Mouse (Mus musculus): ENCODE results near the gene Atxn2l.

The Atxn2l gene

DNA sequence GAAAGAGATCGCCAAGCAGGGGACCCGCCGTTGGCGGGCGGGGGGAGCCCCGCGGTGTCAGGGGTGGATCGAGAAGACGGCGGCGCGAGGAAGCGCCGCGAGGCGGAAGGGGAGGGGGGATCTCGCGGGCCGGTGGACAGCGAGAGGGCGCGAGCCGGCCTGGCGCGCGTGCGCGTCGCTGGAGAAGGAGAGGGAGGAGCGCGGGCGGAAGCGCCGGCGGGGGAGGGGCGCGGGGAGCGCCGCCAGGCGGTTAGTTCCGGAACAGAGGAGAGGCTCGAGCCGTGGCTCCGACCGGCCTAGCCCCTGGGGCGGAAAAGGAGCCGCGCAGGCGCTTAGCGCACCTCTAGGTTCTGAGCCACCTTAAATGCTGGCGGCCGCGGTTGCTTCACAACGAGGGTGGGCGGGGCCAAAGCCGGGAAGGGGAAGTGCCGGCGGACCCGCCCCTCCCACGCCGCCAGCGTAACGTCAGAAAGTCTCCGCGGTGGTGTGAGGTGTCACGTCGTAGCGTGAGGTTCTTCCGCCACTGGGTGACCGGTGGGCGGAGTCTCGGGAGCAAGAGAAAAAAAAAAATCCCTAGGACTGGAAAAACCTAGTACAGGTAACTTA, at the start of gene Atxn2l:
Gene Atxn2l, minus strand, starts transcription at position 165 of the 606 bp plus-strand sequence.
- peak; percentile 98 for DNase-seq (ENCODE audit: low spot score in 2 of 2)

DNA sequence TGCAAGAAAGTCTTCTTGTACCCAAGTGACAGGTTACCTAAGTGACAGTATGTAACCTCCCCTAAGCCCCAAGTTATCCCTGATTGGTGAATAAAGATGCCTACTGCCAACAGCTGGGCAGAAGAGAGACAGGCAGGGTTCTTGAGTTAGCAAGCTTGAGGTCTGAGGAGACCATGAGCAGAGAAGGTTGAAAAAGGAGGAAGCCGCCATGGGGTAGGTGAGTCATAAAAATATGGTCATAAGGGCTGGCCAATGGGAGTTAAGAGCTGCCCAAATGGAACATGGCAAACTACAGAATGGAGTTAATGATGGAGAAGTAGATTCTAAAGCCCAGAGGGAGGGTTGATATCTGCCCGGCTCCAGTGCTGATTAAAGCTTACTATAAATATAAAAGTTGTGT, 42.4 kb upstream of the Atxn2l start:
- DNase-seq (ENCODE audit: low spot score in 2 of 2), result no peak

DNA sequence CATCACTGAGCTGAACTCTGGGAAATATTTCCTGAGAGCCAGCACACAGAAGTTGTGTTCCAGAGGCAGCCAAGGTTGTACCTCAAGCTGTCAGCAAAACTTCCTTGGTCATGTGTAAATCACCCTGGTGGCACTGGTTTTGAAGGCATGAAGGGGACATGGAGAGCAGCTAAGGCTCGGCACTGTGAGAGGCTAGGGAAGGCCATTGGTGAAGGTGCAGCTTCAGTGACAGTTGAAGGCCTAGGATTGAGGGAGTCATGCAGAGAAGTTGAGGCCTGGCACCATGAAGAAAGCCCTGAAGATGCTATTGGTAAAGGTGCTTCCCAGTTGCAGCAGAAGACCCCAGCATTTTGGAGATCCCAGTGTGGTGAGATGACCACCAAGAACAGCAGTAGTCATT, 38.4 kb upstream of the Atxn2l start:
- no peak for DNase-seq (ENCODE audit: low spot score in 2 of 2)

DNA sequence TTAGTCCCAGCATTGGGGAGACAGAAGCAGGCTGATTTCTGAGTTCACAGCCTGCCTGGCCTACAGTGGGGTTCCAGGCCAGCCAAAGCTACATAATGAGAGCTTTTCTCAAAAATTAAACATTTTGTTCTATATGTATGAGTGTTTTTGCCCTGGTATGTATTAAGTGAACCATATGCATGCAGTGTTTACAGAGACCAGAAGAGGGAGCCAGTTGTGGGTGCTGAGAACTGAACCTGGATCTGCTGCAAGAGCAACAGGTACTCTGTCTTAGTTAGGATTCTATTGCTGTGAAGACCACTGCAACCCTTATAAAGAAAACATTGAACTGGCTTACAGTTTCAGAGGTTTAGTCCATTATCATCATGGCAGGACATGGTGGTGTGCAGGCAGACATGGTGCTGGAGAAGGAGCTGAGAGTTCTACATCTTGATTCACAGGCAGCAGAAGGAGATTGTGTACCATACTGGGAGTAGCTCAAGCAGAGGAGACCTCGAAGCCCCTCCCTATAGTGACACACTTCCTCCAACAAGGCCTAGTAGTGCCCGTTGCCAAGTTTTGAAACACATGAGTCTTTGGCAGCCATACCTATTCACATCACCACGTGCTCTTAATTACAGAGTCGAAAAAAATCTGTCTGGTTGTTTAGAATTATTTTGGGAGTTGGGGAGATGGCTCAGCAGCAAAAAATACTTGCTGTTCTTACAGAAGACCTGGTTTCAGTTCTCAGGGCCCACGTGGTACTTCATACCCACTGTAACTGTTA, 34.8 kb upstream of the Atxn2l start:
- no peak for DNase-seq (ENCODE audit: low spot score in 2 of 2)

DNA sequence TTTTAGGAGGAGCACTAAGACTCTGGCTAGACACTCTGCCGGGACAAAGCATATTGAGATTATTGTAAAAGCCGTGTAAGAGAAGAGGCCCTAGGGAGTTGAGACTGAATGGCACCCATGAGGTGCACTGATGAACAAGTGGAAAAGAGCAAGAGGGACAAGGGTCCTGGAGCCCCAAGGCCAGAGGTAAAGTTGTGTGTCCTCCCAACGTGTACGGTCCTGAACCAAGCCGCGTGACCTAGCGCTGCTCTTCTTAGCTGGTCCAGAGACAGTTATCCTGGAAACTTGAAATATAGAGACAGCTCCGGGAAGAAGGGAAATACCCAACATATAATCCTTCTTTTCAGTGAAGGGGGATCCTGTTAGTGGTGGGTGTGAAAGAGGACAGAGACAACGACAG, 33.2 kb upstream of the Atxn2l start:
- DNase-seq (ENCODE audit: low spot score in 2 of 2), result no peak

DNA sequence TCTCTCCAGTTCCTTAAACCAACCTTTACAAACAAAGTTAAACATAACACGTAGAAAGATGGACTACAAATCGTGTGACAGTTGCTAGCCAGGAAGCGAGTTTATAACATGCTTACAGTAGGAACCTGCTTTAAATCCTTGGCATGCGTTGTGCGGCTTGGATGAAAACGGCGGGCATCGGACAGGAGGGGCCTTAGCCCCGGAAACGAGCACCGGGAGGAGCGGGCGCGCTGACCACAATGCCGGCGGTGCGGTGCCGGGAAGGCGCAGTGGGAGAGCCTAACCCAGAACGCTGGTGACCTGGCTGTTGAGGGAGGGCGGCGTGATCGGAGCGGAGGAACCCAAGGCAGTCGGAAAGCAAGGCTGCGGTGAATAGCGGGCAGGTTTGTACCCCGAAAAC, 32.5 kb upstream of the Atxn2l start:
- no peak for DNase-seq (ENCODE audit: low spot score in 2 of 2)

DNA sequence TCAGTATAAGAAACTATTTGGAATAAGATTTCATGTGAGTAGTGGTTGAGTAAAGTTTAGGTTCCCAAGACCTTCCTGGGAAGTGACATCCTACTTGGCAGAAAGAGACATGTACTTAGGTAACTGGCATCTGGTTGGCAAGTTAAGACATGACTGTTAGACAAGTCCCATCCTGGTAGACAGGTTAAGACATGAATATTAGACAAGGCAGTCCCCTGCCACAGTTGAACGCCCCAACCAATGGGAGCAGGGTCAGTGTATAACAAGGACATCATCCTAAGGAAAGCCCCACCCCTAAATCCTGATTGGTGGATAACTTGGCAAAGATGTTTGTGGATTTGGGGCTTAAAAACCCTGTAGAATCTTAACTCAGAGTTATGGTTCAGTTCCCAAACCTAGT, 30.2 kb upstream of the Atxn2l start:
- DNase-seq (ENCODE audit: low spot score in 2 of 2), result no peak

DNA sequence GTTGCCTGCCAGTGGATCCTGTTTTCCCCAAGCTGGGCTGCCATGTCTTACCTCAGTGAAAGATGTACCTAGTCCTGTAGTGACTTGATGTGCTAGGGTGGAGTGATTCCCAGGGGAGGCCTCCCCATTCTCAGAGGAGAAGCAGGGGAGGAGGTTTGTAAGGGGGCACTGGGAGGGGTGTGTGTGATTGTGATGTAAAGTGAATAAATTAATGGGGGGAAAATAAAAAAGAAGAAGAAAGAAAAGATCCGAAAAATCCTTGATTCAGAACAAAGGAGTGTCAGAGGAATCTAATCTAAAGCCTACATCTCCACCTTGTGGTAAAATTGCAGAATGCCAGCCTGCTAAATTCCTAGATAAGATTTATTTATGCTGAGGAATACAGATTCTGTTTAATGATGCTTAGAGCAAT, 24.9 kb upstream of the Atxn2l start:
- DNase-seq (ENCODE audit: low spot score in 2 of 2), result no peak

DNA sequence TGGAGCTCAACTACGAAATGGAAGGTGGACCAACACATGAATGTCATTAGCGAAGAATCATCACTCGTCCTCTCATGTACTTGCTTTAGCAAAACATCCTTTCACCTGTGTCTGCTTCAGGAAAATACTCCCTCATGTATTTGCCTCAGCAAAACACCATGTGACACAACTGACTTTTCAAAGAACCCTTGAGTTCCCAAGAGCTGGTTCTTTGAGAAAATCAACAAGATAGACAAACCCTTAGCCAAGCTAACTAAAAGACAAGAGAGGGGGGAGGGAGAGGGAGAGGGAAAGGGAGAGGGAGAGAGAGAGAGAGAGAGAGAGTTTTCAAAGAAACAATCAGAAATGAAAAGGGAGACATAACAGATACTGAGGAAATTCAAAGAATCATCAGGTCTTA, 20.1 kb upstream of the Atxn2l start:
- no peak for DNase-seq (ENCODE audit: low spot score in 2 of 2)

DNA sequence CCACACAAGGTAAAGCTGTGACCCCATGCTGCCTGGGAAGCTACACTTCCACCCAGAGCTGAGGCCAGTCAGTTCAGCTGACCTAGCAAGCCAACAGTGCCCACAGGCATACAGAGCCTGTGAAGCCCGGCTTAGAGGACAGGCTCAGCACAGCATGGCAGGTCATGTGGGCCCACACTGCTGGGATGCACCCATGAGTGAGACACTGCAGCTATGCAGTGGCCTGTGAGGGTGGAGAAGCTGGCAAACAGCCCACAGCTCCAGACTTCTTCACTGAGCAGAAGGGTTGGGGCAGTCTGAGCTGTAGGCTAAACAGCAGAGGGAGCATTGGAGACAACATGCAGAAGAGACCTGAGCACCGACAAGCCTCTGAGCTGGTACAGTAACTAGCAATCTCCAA, 16.3 kb upstream of the Atxn2l start:
- DNase-seq (ENCODE audit: low spot score in 2 of 2), result no peak

DNA sequence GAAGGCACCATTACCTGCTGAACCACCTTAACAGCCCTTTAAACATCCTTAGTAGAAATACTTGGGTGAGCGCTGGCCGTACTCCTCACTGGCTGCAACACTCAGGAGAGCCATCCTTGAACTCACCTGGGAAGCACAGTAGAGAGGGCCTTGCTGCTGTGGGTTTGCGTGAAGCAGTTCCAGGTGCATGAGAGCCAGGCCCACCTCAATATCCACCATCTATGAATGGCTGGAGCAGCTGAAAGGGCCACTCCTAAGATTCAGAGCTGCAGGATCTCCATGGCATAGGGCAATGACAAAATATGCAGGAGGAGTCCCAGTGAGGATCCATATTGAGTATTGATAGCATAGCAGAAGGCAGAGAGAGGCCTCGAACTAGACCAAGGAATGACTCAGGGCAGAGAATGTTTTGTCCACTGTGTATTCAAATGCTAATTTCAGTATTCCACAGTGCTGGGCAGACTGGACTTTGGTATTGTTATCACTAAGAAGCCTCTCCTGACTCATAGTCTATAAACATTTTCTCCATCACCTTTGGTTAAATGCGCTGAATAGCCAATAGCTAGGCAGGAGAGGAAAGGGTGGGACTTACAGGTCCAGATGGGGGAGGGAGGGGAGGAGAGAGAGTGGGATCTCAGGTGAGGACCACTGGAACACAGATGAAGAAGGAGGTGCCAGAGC, 15.2 kb upstream of the Atxn2l start:
- DNase-seq (ENCODE audit: low spot score in 2 of 2), result no peak

DNA sequence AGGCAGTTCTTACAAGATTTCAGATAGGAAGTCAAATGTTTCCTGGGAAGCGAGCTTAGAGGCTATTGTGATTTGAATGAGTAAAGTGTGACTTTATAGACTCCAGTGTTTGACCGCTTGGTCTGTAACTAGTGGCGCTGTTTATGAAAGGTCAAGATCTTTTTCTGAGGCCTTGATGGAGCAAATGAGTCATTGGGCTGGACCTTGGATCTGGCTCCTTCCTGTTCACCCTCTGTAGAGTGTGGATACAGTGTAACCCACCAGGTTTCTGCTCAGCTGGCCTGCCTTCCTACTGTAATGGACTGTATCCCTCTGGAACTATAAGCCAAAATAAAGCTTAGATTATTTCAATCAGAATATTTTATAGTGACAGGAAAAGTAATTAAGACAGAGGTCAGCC, 8.1 kb upstream of the Atxn2l start:
- DNase-seq (ENCODE audit: low spot score in 2 of 2), result no peak

DNA sequence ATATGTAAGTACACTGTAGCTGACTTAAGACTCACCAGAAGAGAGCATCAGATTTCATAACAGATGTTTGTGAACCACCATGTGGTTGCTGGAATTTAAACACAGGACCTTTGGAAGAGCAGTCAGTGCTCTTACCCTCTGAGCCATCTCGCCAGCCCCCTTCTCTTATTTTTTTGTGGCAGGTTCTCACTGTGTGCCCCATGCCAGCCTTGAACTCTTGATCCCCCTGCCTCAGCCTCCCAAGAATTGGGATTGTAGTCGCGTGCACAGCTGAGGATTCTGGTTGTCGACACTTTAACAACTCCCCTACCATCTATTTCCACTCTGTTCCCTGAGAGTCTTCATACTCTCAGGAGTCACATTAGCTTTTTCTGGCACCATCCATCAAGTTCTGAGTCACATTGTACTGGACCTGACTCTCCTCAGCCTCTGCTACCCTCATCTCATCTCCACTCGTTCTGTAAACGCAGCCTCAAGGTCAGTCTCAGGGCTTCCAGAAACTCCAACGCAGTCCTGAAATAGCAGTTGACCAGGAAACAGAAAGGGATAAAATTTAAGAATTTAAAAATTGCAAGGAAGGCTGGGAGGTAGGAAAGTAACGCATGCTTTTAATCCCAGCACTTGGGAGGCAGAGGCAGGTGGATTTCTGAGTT, 4.0 kb upstream of the Atxn2l start:
- no peak for DNase-seq (ENCODE audit: low spot score in 2 of 2)

DNA sequence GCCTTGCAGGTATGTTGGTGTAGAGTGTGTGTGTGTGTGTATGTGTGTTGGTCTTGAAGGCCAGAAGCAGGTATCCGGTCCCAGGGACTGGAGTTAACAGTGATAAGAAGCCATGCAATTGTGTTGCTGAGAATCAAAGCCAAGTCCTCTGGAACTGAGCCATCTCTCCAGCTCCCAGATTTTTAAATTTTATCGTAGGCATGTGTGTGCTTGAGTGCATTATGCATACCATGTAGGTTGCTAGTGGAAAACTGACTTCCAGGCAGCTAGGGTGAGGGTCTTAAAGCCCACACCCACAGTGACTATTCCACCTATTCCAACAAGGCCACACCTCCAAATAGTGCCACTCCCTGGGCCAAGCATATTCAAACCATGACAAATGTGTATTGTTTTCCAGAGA, 1.7 kb upstream of the Atxn2l start:
- no peak for DNase-seq (ENCODE audit: low spot score in 2 of 2)

DNA sequence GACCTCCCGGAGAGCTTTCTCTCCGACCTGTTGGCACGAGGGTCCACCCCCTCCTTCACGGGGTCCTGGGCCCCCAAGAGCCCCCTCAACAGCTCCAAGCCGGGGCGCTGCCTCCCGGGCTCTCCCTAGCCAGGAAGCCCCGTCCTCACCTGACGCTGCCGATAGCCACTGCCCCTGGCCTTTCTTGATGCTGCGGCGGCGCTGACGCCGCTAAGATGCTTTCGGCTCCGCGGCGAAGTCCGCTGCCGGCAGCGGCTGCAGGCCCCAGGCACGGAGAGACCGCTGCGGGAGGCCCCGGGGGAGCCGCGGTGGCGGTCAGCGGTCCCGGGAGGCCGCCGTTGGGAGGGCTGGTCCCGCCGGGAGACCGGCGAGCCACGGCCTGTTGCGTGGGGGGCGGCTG, 486 bp downstream of the Atxn2l start:
- no peak for DNase-seq (ENCODE audit: low spot score in 2 of 2)

DNA sequence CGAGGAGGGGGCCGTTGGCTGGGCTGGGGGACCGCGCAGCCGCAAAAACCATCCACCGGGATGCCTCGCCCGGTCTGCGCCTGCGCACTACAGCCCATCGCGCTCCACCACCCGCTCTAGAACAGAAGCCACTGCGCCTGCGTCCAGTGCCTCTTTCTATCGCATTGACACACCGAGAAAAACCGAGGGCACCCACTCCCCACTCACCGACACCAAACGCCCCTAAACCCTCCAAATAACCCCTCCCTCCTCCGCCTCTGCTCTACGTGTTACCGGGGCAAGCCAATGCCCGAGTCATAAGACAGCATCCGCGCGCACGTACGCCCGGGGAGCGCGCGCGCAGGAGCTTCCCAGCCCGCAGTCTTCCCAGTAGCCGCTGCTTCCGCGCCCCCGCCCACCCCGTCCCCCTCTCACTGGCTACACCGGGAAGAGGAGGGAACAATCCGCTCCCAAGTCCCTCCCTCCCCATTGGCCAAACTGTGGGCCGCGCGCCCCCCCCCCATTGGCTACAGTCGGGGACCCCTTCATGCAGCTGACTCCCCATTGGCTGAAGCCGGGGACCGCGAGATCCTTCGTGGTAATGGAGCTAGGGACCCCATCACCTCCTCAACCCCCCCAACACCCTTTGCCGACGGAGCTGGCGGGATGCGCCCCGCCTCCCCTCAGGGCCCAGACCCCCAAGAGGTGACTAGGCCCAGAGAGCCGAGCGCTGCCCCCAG, 1.1 kb downstream of the Atxn2l start:
- DNase-seq (ENCODE audit: low spot score in 2 of 2), result peak; percentile 90 to 93

DNA sequence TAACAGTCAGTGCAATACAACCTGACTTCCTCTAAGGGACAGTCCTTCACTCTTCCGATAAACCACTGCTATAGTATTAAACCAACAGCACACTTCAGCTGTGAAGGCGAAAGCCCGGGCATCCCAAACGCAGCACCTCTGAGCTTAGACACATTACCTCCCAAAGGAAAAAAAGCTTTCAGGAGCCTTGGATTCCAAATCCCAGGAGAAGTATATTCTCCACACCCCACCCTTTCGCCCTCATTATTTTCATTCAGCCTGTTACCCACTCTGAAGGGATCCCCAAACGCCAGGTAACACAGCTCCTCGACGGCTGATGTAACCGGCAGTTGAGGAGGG, 1.6 kb downstream of the Atxn2l start:
- no peak for DNase-seq (ENCODE audit: low spot score in 2 of 2)

DNA sequence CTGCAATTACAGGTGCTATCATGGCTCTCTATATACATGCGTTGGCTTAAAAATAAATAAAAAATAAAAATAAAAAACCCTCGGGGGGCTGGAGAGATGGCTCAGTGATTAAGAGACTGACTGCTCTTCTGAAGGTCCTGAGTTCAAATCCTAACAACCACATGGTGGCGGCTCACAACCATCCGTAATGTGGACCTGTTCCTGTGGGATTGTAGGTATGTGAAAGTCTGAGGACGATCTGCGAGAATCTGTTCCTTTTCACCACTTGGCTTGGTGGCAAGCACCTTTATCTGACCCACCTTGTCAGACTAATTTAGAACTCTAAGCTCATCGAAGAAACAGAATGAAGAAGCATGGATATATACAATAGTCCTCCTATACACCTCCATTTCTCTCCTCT, 3.8 kb downstream of the Atxn2l start:
- no peak for DNase-seq (ENCODE audit: low spot score in 2 of 2)

DNA sequence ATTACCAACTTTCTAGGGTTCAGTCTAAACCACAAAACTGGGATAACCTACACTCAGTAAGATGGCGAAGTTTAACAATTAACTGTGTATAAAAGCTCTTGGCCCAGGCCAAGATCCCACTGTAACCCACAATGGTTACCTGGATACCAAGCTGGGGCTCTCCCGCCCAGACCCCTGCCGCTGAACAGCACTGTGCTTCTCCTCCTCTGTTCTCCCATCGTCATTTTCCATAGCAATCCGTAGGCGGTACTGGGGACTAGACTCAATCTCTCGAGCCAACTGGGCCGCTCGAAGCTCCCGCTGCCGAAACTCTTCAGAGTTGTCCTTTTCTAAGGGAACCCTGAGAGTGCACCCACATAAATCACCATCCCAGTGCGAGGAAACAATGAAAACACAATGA, 5.3 kb downstream of the Atxn2l start:
- no peak for DNase-seq (ENCODE audit: low spot score in 2 of 2)

DNA sequence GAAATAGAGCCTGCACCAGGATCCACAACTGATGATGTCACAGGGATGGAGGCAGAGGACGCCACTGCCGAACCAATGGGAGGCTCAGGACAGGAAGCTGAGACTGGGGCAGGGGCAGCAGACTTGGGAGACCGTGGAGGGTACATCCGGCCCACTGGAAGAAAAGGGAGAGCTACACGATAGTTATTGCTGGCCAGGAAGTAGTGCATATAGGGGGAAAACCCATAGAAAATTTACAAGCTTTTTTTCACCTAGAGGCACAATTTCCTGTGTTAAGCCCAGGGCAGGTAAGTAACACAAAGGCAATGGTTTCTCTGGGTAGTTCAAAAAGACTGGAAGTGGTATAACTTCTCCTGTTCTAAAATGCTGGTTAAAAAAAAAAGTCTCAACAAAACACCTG, 6.8 kb downstream of the Atxn2l start:
- no peak for DNase-seq (ENCODE audit: low spot score in 2 of 2)

DNA sequence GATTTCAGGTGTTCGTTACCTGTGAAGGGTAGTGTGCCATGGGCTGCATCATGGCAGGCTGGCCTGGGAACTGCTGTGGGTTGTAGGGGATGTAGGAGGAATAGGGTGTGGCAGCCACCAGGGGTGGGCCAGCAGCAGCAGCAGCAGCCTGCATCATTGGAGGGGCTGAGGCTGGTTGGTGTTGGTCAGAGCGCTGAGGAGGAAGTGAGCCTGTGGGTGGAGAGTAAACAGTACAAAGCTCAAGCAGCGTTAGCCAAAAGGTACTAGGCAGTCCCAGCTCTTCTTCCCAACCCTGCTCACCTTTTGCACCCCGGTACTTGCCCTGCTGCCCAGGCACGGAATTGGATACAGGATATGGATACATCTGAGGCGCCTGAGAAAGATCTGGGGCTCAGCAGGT, 9.1 kb downstream of the Atxn2l start:
- DNase-seq (ENCODE audit: low spot score in 2 of 2), result no peak

DNA sequence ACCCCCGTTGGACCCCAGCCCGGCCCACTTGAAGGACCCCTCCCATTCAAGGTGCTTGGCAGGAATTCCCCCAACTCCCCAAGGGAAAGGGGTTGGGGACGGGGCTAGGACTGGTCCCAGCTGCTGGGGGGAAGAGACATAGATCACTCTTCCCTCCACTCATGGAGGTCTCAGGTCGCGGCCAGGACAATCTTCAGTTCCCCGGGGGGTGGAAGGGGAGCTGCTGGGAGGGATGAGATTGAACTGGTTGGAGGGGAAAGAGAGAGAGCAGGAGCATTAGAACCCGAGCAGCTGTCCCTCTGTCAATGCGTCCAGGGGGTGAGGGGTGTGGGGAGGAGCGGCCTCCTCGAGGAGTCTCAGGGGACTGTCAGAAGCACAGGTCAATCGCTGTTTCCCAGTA, 11.3 kb downstream of the Atxn2l start:
- no peak for DNase-seq (ENCODE audit: low spot score in 2 of 2)

All from frontal cortex, postnatal 14 days (tissue).